Mouse (Mus musculus) stomach, postnatal 0 days (tissue): Measurements from ENCODE around the gene Cdyl. TPM values are rescaled to one million over a fixed set of nuclear protein-coding genes. Genes with fewer than 3 reads are reported as not detected.
A peak's percentile ranks its signal among the peaks of the same experiment; 100 is the strongest.

Experiments
- ATAC-seq: fragments of 200-750 bp; cut with Nextera tagmentation; 2 replicates; pipeline ENCODE4 v1.8.0; 2017; ENCODE audit not compliant: low FRiP score, low TSS enrichment
- DNase-seq: peaks from one replicate; pipeline ENCODE4 v3.0.0-alpha.2; 2016; ENCODE audit warnings: low spot score
- H3K27ac ChIP-seq: fragments of 300-500 bp; sonication (generic); replicated peaks from 2 replicates; pipeline ENCODE4 v1.5.1; 2014; ENCODE audit warnings: mild to moderate bottlenecking, control low read depth
- H3K27me3 ChIP-seq: fragments of 300-500 bp; sonication (generic); 2 replicates; pipeline ENCODE4 v1.6.1; 2014; ENCODE audit warnings: low read length; ENCODE audit not compliant: control insufficient read depth, insufficient read depth
- H3K36me3 ChIP-seq: fragments of 300-500 bp; sonication (generic); 2 replicates; pipeline ENCODE4 v1.6.1; 2014; ENCODE audit warnings: low read length, mixed read lengths; ENCODE audit not compliant: control insufficient read depth, insufficient read depth
- H3K4me1 ChIP-seq: fragments of 300-500 bp; sonication (generic); replicated peaks from 2 replicates; pipeline ENCODE4 v1.6.1; 2014; ENCODE audit warnings: antibody characterized with exemption; ENCODE audit not compliant: control insufficient read depth, insufficient read depth
- H3K4me2 ChIP-seq: fragments of 300-500 bp; sonication (generic); replicated peaks from 2 replicates; pipeline ENCODE4 v1.6.1; 2014; ENCODE audit warnings: low read depth, mild to moderate bottlenecking, control low read depth, moderate library complexity
- H3K4me3 ChIP-seq: fragments of 300-500 bp; sonication (generic); 2 replicates; pipeline ENCODE4 v1.5.1; 2014; ENCODE audit warnings: low read depth, low read length, control low read depth
- H3K9ac ChIP-seq: fragments of 300-500 bp; sonication (generic); 2 replicates; pipeline ENCODE4 v1.6.1; 2014; ENCODE audit warnings: mild to moderate bottlenecking, low read length, control low read depth, mixed read lengths
- H3K9me3 ChIP-seq: fragments of 300-500 bp; sonication (generic); 2 replicates; pipeline ENCODE4 v1.6.1; 2016; ENCODE audit warnings: low read length; ENCODE audit not compliant: control insufficient read depth
- CTCF ChIP-seq: IDR thresholded peaks from 2 replicates; pipeline ENCODE4 v1.5.1; 2016; ENCODE audit warnings: antibody characterized with exemption, low read depth, mild to moderate bottlenecking, moderate library complexity
- EP300 ChIP-seq: optimal IDR thresholded peaks from 2 replicates; pipeline ENCODE3; 2016; ENCODE audit warnings: antibody characterized with exemption
- WGBS: fragments of 180-500 bp; shearing (Covaris S2); extraction: QIAGEN DNeasy Blood & Tissue Kit; methylation state at CpG from one replicate; pipeline ENCODE4 v1.1.7; 2014; 5-methylcytosine and 5-hydroxymethylcytosine counted together
- polyA plus RNA-seq: library from polyadenylated mRNA; unstranded; fragments of >200 nt; fragmentation: Nextera tagmentation; extraction: Ambion mirVana; gene quantifications from 2 replicates; pipeline ENCODE4 v1.2.1, GENCODE M21; 2015

The Cdyl gene
- polyA plus RNA-seq, 1 experiment from 2014 or later = 6.9 TPM

- H3K4me2 ChIP-seq = no peak overlapping the region
- ATAC-seq (no peak), DNase-seq (no peak)
- no peaks in the 10 kb centered on the region for H3K36me3 ChIP-seq
- no peaks in the 10 kb centered on the region for H3K27me3 ChIP-seq
- no peak overlapping the region for H3K27ac ChIP-seq
- TF ChIP-seq EP300 = no peak
- TF ChIP-seq CTCF = no peak
- no peaks in the 10 kb centered on the region for H3K9me3 ChIP-seq
- no peak overlapping the region for H3K4me3 ChIP-seq
- no peak overlapping the region for H3K9ac ChIP-seq
- WGBS = 87% methylated on average over 10 of the region's 10 CpGs
- no peaks in the 10 kb centered on the region for H3K4me1 ChIP-seq
Measured at GRCm38 (mm10) chr13:35840102-35840501, 180.5 kb downstream of the Cdyl start.

- Histone ChIP-seq H3K27ac (no peak overlapping the region), H3K4me1 (no peaks in the 10 kb centered on the region), H3K27me3 (no peaks in the 10 kb centered on the region), H3K9me3 (no peaks in the 10 kb centered on the region), H3K9ac (no peak overlapping the region), H3K4me2 (no peak overlapping the region), H3K36me3 (no peaks in the 10 kb centered on the region), H3K4me3 (no peak overlapping the region)
- WGBS = 73% methylated on average over 7 of the region's 7 CpGs
- TF ChIP-seq EP300 (no peak), CTCF (no peak)
- DNase-seq = no peak
- ATAC-seq = no peak
Measured at GRCm38 (mm10) chr13:35843383-35843782, 183.8 kb downstream of the Cdyl start.

GRCm38 (mm10) chr13:35845306-35845705, 185.7 kb downstream of the Cdyl start:
- H3K9ac ChIP-seq = no peak overlapping the region
- H3K4me2 ChIP-seq = no peak overlapping the region
- no peaks in the 10 kb centered on the region for H3K9me3 ChIP-seq
- no peak for TF ChIP-seq EP300
- no peak for TF ChIP-seq CTCF
- ATAC-seq (no peak), DNase-seq (no peak)
- no peaks in the 10 kb centered on the region for H3K27me3 ChIP-seq
- 70% methylated on average over 3 of the region's 3 CpGs for WGBS
- no peaks in the 10 kb centered on the region for H3K36me3 ChIP-seq
- H3K27ac ChIP-seq = no peak overlapping the region
- H3K4me1 ChIP-seq = no peaks in the 10 kb centered on the region
- no peak overlapping the region for H3K4me3 ChIP-seq

GRCm38 (mm10) chr13:35848694-35849093, 189.1 kb downstream of the Cdyl start:
- Histone ChIP-seq H3K27ac (0 out of 2 replicates have a peak overlapping the region, but pooled peaks have one; percentile 24), H3K4me2 (no peak overlapping the region), H3K4me3 (no peak overlapping the region), H3K9ac (no peak overlapping the region), H3K36me3 (no peaks in the 10 kb centered on the region), H3K9me3 (no peaks in the 10 kb centered on the region), H3K27me3 (no peaks in the 10 kb centered on the region), H3K4me1 (no peaks in the 10 kb centered on the region)
- no peak for DNase-seq
- TF ChIP-seq EP300 (no peak), CTCF (no peak)
- WGBS = 30% methylated on average over 3 of the region's 3 CpGs
- ATAC-seq = peak; percentile 47; the same call in 1 of the 2 replicates

GRCm38 (mm10) chr13:35851581-35851980, 191.9 kb downstream of the Cdyl start:
- Histone ChIP-seq H3K4me1 (no peaks in the 10 kb centered on the region), H3K4me3 (no peak overlapping the region), H3K9ac (no peak overlapping the region), H3K27ac (no peak overlapping the region), H3K27me3 (no peaks in the 10 kb centered on the region), H3K9me3 (no peaks in the 10 kb centered on the region), H3K4me2 (no peak overlapping the region), H3K36me3 (no peaks in the 10 kb centered on the region)
- no peak for ATAC-seq
- no peak for DNase-seq
- 92% methylated on average over 6 of the region's 6 CpGs for WGBS
- TF ChIP-seq EP300 = no peak
- TF ChIP-seq CTCF = no peak

- no peaks in the 10 kb centered on the region for H3K4me1 ChIP-seq
- no peak overlapping the region for H3K9ac ChIP-seq
- H3K27me3 ChIP-seq = no peaks in the 10 kb centered on the region
- ATAC-seq (no peak), DNase-seq (no peak)
- no peak overlapping the region for H3K4me3 ChIP-seq
- TF ChIP-seq CTCF (no peak), EP300 (no peak)
- no peak overlapping the region for H3K27ac ChIP-seq
- no peak overlapping the region for H3K4me2 ChIP-seq
- no peaks in the 10 kb centered on the region for H3K36me3 ChIP-seq
- 83% methylated on average over 2 of the region's 2 CpGs for WGBS
- H3K9me3 ChIP-seq = no peaks in the 10 kb centered on the region
Measured at GRCm38 (mm10) chr13:35852851-35853575, 193.4 kb downstream of the Cdyl start.
